Mouse (Mus musculus) bone marrow macrophage, adult 2 months (primary cell): ENCODE results near the gene Ccdc15.

ENCODE experiments used
- CTCF ChIP-seq: IDR thresholded peaks from 2 replicates; pipeline ENCODE4 v1.5.1; 2012; ENCODE audit warnings: low read depth, mild to moderate bottlenecking, low read length, moderate library complexity
- POLR2A ChIP-seq: IDR thresholded peaks from 2 replicates; pipeline ENCODE4 v1.6.1; 2012; ENCODE audit warnings: mild to moderate bottlenecking, low read depth, low read length, borderline replicate concordance

GRCm38 (mm10) chr9:37329456-37329855 lies 18.8 kb downstream of the Ccdc15 start:
- TF ChIP-seq CTCF (no peak), POLR2A (no peak)
